24 mouse cellular contexts compared by ENCODE assay signal in genomic region chr12:71642797-71643337, GRCm38 (mm10).
DNase-seq lines count a peak whose midpoint lies in the region; ATAC-seq and TF ChIP-seq lines count a peak whose summit lies in the region.
"Had no signal": no experiment of that assay in that cellular context is flagged by ENCODE, and none has a peak within 500 bp of the region (broad histone marks: within the 10 kb centered on the region; RNA-seq: fewer than 3 reads in every experiment).

No protein-coding gene starts in this region.

- peaks cover 12% of the 10 kb centered on the region; the same call in 1 of the 2 replicates for H3K4me1 ChIP-seq in embryonic facial prominence, embryonic 12.5 days
- peaks cover 7% of the 10 kb centered on the region; the same call in 1 of the 2 replicates for H3K4me1 ChIP-seq in embryonic facial prominence, embryonic 10.5 days
- H3K4me1 ChIP-seq in kidney, postnatal 0 days (replicated peaks; ENCODE audit: insufficient read depth, low read length), result no peaks in the 10 kb centered on the region
- peaks cover 11% of the 10 kb centered on the region for H3K4me1 ChIP-seq in limb, embryonic 13.5 days
- peaks cover 12% of the 10 kb centered on the region for H3K4me1 ChIP-seq in stomach, embryonic 16.5 days (ENCODE audit: control insufficient read depth, insufficient read depth, low read length)
- H3K4me1 ChIP-seq: liver, embryonic 15.5 days had no signal

- ATAC-seq in embryonic facial prominence, embryonic 12.5 days (ENCODE audit: insufficient number of reproducible peaks, insufficient read depth, low FRiP score, low TSS enrichment), result no peak
- ATAC-seq in kidney, postnatal 0 days (replicated peaks; ENCODE audit: low FRiP score, low read depth), result no peak
- ATAC-seq in limb, embryonic 13.5 days (ENCODE audit: low FRiP score, low read depth), result no peak
- ATAC-seq in stomach, embryonic 16.5 days (ENCODE audit: insufficient read depth, low FRiP score), result 0 out of 2 replicates have a peak, but pooled peaks have one; percentile 64
- ATAC-seq: forebrain, embryonic 14.5 days; midbrain, embryonic 13.5 days had no signal

- no peak overlapping the region for H3K4me2 ChIP-seq in embryonic facial prominence, embryonic 12.5 days (replicated peaks)
- no peak overlapping the region for H3K4me2 ChIP-seq in kidney, postnatal 0 days (ENCODE audit: low read length)
- no peak overlapping the region for H3K4me2 ChIP-seq in limb, embryonic 13.5 days (replicated peaks)
- H3K4me2 ChIP-seq in stomach, embryonic 16.5 days (ENCODE audit: low read depth, low read length), result no peak overlapping the region
- H3K4me2 ChIP-seq: embryonic facial prominence, embryonic 15.5 days; heart, embryonic 11.5 days; hindbrain, embryonic 12.5 days; liver, embryonic 15.5 days; midbrain, embryonic 13.5 days had no signal

- no peaks in the 10 kb centered on the region for H3K36me3 ChIP-seq in embryonic facial prominence, embryonic 12.5 days
- H3K36me3 ChIP-seq in embryonic facial prominence, embryonic 10.5 days (replicated peaks), result no peaks in the 10 kb centered on the region
- no peaks in the 10 kb centered on the region for H3K36me3 ChIP-seq in kidney, postnatal 0 days (ENCODE audit: insufficient read depth, low read length)
- no peaks in the 10 kb centered on the region for H3K36me3 ChIP-seq in limb, embryonic 13.5 days
- H3K36me3 ChIP-seq in stomach, embryonic 16.5 days (ENCODE audit: control insufficient read depth, insufficient read depth, low read length), result no peaks in the 10 kb centered on the region
- H3K36me3 ChIP-seq: embryonic facial prominence, embryonic 15.5 days; hindbrain, embryonic 12.5 days; liver, embryonic 15.5 days; midbrain, embryonic 13.5 days had no signal

- no peaks in the 10 kb centered on the region for H3K9me3 ChIP-seq in embryonic facial prominence, embryonic 12.5 days
- no peaks in the 10 kb centered on the region for H3K9me3 ChIP-seq in embryonic facial prominence, embryonic 10.5 days
- H3K9me3 ChIP-seq in kidney, postnatal 0 days (replicated peaks; ENCODE audit: low read length), result no peaks in the 10 kb centered on the region
- H3K9me3 ChIP-seq in limb, embryonic 13.5 days, result no peaks in the 10 kb centered on the region
- no peaks in the 10 kb centered on the region for H3K9me3 ChIP-seq in stomach, embryonic 16.5 days (replicated peaks; ENCODE audit: control insufficient read depth, low read length)
- H3K9me3 ChIP-seq: embryonic facial prominence, embryonic 15.5 days; hindbrain, embryonic 12.5 days; liver, embryonic 15.5 days; midbrain, embryonic 13.5 days had no signal

- no peaks in the 10 kb centered on the region for H3K27me3 ChIP-seq in embryonic facial prominence, embryonic 12.5 days
- no peaks in the 10 kb centered on the region for H3K27me3 ChIP-seq in embryonic facial prominence, embryonic 10.5 days (replicated peaks; ENCODE audit: low read depth, poor library complexity, severe bottlenecking)
- H3K27me3 ChIP-seq in kidney, postnatal 0 days (ENCODE audit: insufficient read depth, low read length), result no peaks in the 10 kb centered on the region
- no peaks in the 10 kb centered on the region for H3K27me3 ChIP-seq in limb, embryonic 13.5 days
- H3K27me3 ChIP-seq in stomach, embryonic 16.5 days (ENCODE audit: control insufficient read depth, insufficient read depth, low read length), result no peaks in the 10 kb centered on the region
- H3K27me3 ChIP-seq: embryonic facial prominence, embryonic 15.5 days; hindbrain, embryonic 12.5 days; liver, embryonic 15.5 days; midbrain, embryonic 13.5 days had no signal

- no peak overlapping the region for H3K9ac ChIP-seq in embryonic facial prominence, embryonic 12.5 days
- H3K9ac ChIP-seq in kidney, postnatal 0 days (ENCODE audit: low read depth, low read length), result no peak overlapping the region
- H3K9ac ChIP-seq in limb, embryonic 13.5 days, result no peak overlapping the region
- no peak overlapping the region for H3K9ac ChIP-seq in stomach, embryonic 16.5 days (ENCODE audit: low read length)
- H3K9ac ChIP-seq: embryonic facial prominence, embryonic 15.5 days; hindbrain, embryonic 12.5 days; liver, embryonic 15.5 days; midbrain, embryonic 13.5 days had no signal

- no peak overlapping the region for H3K4me3 ChIP-seq in embryonic facial prominence, embryonic 12.5 days
- no peak overlapping the region for H3K4me3 ChIP-seq in embryonic facial prominence, embryonic 10.5 days
- no peak overlapping the region for H3K4me3 ChIP-seq in kidney, postnatal 0 days (replicated peaks; ENCODE audit: low read depth, low read length)
- no peak overlapping the region for H3K4me3 ChIP-seq in limb, embryonic 13.5 days
- no peak overlapping the region for H3K4me3 ChIP-seq in stomach, embryonic 16.5 days (replicated peaks; ENCODE audit: low read length)
- H3K4me3 ChIP-seq: embryonic facial prominence, embryonic 15.5 days; hindbrain, embryonic 12.5 days; layer of hippocampus, adult 2 months; liver, embryonic 15.5 days; midbrain, embryonic 13.5 days had no signal

- H3K27ac ChIP-seq in embryonic facial prominence, embryonic 12.5 days, result peak overlapping the region; percentile 67
- H3K27ac ChIP-seq in embryonic facial prominence, embryonic 10.5 days (replicated peaks), result no peak overlapping the region
- H3K27ac ChIP-seq in kidney, postnatal 0 days, result no peak overlapping the region
- peak overlapping the region; percentile 34; the same call in 1 of the 2 replicates for H3K27ac ChIP-seq in limb, embryonic 13.5 days
- peak overlapping the region; percentile 51 for H3K27ac ChIP-seq in stomach, embryonic 16.5 days (ENCODE audit: low read length)
- H3K27ac ChIP-seq: embryonic facial prominence, embryonic 15.5 days; hindbrain, embryonic 12.5 days; layer of hippocampus, adult 2 months; liver, embryonic 15.5 days; midbrain, embryonic 13.5 days had no signal

- 64% methylated on average over 8 of the region's 8 CpGs for WGBS in embryonic facial prominence, embryonic 12.5 days
- WGBS in embryonic facial prominence, embryonic 10.5 days, result 84% methylated on average over 8 of the region's 8 CpGs
- 70% methylated on average over 8 of the region's 8 CpGs for WGBS in kidney, postnatal 0 days
- WGBS in limb, embryonic 13.5 days, result 50% methylated on average over 8 of the region's 8 CpGs
- 61% methylated on average over 8 of the region's 8 CpGs for WGBS in stomach, embryonic 16.5 days

- no peak for DNase-seq in embryonic facial prominence, embryonic 10.5 days (ENCODE audit: low spot score)
- DNase-seq in kidney, postnatal 0 days (ENCODE audit: low spot score), result peak; percentile 46
- DNase-seq in kidney, adult 11 months, result no peak
- DNase-seq in right cerebral cortex, adult 18-20 months, result no peak
- DNase-seq: cerebellum, adult 11-12 months; cerebellum, postnatal 10 days; gastrocnemius, postnatal 10 days; heart, postnatal 14 days; kidney, adult 9 months; kidney, postnatal 25 days; liver; lung, postnatal 10 days; right cerebral cortex, postnatal 14 days; thymus, postnatal 36 days had no signal

- TF ChIP-seq CTCF in kidney, postnatal 0 days (IDR thresholded peaks at IDR 0.05; ENCODE audit: low read depth), result no peak

Comparison
In these comparisons a context has a peak if more than half of its experiments do, and no peak if none do; other contexts are left out.
1. H3K27ac ChIP-seq: peak in embryonic facial prominence, embryonic 12.5 days (single experiment), limb, embryonic 13.5 days (single experiment) and stomach, embryonic 16.5 days (single experiment); none in embryonic facial prominence, embryonic 10.5 days (single experiment) and kidney, postnatal 0 days (single experiment).